Mouse (Mus musculus): ENCODE measurements around the gene Aipl1. TPM values are rescaled to one million over a fixed set of nuclear protein-coding genes. Genes with fewer than 3 reads are reported as not detected.

Aipl1 gene
- 0.19 and 0.40 TPM in 2 replicates for polyA plus RNA-seq (2012; rRNA removed)

DNA sequence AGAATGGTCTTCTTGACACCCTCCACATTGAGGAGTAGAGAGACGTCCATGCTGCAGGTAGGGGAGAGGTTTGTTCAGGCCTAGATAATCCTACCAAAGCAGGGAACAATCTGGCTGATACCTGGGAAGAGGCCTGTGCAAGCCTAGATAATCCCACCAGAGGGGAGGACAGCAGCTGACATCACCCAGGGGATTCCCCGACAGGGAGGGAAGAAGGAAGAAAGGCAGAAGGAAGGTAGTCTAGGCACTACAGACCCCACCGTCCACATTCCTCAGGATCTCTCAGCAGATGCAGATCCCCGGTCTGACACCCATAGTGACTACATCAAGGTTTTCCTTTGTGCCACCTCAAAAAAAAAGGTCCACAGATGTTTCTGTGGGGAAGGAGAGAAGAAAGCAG, at the start of gene Aipl1:
Aipl1 (minus strand) TSS at position 101 of the 400 bp plus-strand sequence.

DNA sequence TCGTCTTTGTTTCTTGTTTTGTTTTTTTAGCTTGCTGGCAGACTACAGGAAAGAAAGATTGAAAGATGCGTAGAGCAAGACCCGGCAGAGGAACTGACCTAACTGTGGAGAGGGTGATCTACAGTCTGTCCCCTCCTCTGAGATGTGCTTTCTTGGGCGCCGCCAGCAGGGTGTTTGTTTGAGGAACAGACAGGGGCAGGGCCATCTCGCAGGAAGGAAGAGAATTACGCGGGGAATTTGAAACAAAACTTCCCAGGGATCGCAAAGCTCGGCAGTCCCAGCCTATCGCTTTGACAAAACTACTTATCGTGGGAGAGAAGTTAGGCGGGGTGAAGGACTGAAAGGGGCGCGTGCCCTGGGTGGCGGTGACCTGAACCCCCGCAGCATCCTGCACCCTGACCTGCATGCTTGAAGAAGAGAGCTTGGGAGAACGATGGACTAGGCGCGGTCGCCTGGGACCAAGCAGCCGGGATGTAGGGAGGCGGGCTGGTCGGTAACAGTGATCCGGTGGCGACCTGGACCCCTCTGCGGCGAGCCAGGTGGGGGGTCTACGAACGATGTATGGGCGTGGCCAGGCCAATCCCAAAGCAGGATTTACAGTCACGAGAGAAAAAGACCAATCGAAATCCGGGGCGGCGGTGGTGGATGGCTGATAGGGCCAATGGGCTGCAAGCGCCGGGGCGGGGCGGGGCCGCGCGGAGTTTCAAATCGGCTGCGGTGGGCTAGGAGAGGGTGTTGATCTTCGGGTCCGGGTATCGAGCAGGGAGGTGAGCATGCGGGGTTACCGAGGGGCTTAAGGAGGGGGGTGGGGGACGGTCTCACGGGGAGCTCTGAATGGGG, 4.7 kb upstream of the Aipl1 start, which contains the start of gene Pimreg:
Pimreg (plus strand) TSS at position 265 of the 840 bp plus-strand sequence.

Other genes starting within 250 kb of the Aipl1 start
- 16.1 and 16.6 TPM in 2 replicates for gene Pimreg, start 4.5 kb upstream of the Aipl1 start, polyA plus RNA-seq (2012; rRNA removed)
- 17.0 and 18.0 TPM in 2 replicates for gene Pitpnm3, start 98.3 kb upstream of the Aipl1 start, polyA plus RNA-seq (2012; rRNA removed)
- gene Gm43951, start 169.3 kb upstream of the Aipl1 start, polyA plus RNA-seq (2012; rRNA removed) = 5.9 and 6.8 TPM in 2 replicates
- gene 4933427D14Rik, start 169.9 kb upstream of the Aipl1 start, polyA plus RNA-seq (2012; rRNA removed) = 34.7 and 37.4 TPM in 2 replicates
- gene Txndc17, start 170.0 kb upstream of the Aipl1 start, polyA plus RNA-seq (2012; rRNA removed) = 96.2 and 97.3 TPM in 2 replicates
- 42.3 and 44.2 TPM in 2 replicates for gene Med31, start 178.1 kb upstream of the Aipl1 start, polyA plus RNA-seq (2012; rRNA removed)
- gene Slc13a5, start 229.7 kb upstream of the Aipl1 start, polyA plus RNA-seq (2012; rRNA removed) = 3.8 and 4.1 TPM in 2 replicates